Mouse (Mus musculus) kidney, adult 2 months (tissue): ENCODE data around the gene Mgat5b.

ENCODE experiments used
- CTCF ChIP-seq: fragments of 200-500 bp; conservative IDR thresholded peaks from 2 replicates; pipeline ENCODE4 v1.5.1; 2011; ENCODE audit warnings: low read depth, mild to moderate bottlenecking, control low read depth, low read length, moderate library complexity, mixed read lengths; ENCODE audit not compliant: insufficient read depth, insufficient read length
- POLR2A ChIP-seq: fragments of 200-500 bp; IDR thresholded peaks from one replicate; pipeline ENCODE4 v1.6.1; 2011; ENCODE audit warnings: low read depth, low read length, control low read depth

DNA sequence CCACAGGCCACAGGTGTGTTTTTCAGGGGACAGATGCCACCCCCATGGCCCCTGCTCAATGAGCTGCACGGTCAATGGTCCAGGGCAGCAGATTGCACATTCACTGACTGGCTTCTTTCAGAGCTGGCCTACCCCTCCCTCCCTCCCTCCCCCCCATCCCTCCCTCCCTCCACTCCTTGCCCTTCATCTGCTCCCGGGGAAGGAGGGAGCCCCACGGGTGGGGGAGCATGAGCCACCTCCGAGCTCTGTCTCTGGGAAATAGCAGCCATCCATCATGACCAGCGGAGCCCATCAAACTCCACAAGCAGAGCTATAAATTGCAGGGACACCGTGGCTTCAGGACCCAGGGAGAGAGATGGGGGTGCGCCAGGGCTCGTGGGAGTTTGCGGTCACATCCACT, 16.7 kb downstream of the Mgat5b start:
- TF ChIP-seq POLR2A = no peak
- TF ChIP-seq CTCF = no peak
